Mouse (Mus musculus): ENCODE measurements around the gene Prmt9.

GRCm38 (mm10) chr8:77520601-77521000 is 28.6 kb upstream of the Prmt9 start:
- no peak for TF ChIP-seq CTCF (conservative IDR thresholded peaks at IDR 0.05; ENCODE audit: low read length)
- TF ChIP-seq POU5F1 (IDR thresholded peaks at IDR 0.05; ENCODE audit: borderline replicate concordance, low read length), result no peak
